Mouse (Mus musculus) frontal cortex, postnatal 36 days (tissue): ENCODE measurements around the gene Elmo3.

Experiments
- DNase-seq, 2 experiments: peaks; one replicate each; pipeline ENCODE4 v3.0.0; 2022; ENCODE audit warnings: low spot score in 2 of 2

Elmo3 gene

DNA sequence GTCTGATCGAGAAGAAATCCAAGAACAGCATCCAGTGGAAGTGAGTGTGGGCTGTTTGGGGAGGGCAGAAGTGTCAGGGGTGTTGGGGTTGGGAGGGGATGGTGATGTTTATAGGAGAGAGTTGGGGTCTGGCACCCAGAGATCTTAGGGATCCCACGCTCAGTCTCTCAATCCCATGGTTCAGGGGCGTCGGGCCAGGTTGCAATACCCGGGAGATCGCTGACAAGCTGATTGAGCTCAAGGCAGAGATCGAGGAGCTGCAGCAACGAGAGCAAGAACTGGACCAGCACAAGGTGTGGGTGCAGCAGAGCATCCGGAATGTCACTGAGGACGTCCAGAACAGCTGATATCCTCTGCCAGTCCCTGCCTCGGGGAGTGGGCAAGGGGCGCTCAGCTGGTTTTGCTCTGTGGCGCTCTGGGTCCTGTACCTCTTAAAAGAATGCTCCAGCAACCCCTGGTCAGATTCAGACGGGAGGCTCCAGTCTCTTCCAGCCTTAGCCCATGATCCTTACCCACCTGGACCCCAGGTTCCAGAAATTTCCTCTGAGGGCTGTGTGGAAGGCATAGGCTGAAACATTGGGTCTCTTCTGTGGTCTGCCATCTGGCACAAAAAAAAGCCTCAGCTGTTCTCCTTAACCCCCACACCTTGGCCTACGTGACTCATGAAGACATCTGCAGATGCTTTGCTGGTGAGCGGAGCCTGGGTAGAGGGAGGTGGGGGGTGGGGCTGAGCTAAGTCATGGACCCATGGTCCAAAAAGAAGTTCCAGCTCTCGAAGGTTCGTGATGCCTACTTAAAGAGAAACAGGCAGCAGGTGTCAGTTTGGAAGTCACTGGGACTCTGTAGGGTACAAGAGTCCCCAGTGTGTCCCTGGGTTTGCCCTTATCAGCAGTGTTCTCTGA, 6.8 kb upstream of the Elmo3 start:
- DNase-seq: no peak

DNA sequence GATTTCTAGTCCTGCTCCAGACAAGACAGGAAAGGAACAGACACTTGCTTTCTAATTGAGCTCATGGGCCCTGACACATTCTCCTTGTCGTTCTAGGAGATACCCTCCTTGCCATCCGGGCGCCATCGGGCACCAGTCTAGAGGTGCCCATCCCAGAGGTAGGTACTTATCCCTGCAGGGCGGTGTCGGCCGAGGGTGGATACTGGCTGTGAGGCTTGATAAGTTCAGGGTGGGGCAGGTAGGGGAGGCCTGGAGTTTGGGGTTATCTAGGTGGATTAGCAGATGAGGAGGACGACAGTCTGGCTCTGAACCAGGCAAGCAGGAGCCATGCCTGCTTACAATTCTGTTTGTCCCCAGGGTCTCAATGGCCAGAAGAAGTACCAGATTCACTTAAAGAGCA, 5.4 kb upstream of the Elmo3 start:
- no peak for DNase-seq

DNA sequence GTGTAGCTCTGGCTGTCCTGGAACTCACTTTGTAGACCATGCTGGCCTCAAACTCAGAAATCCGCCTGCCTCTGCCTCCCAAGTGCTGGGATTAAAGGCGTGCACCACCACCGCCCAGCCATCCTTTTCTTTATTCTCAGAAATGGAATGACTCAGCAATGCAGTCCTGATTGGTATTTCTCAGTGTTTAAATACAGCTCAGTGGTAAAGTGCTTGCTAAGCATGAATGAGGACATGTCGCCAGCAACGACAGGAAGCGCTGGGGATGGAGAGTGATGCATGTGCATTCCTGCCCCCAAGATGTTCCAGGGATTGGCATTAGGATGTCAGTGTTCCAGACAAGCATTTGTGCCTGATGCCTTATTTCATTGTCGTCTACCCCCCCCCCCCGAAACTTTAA, 2.0 kb upstream of the Elmo3 start:
- DNase-seq: no peak

DNA sequence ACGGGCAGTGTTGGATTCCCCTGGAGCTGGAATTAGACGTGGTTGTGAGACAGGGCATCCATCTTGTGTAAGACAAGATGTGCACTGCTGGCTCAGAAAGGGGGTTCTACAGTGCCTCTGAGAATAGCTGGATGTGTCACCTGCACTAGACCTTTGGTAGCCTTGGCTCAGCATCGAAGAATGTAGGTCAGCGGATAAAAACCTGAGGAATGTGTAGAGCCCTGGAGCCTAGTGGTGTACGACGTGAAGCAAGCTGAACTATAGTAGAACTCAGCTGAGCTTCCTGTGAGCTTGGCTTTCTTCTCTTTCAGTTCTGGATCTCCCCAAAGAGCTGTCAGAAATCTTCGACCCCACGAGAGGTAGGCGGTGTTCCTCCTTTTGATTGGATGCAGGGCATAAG, 1.5 kb upstream of the Elmo3 start:
- no peak for DNase-seq

DNA sequence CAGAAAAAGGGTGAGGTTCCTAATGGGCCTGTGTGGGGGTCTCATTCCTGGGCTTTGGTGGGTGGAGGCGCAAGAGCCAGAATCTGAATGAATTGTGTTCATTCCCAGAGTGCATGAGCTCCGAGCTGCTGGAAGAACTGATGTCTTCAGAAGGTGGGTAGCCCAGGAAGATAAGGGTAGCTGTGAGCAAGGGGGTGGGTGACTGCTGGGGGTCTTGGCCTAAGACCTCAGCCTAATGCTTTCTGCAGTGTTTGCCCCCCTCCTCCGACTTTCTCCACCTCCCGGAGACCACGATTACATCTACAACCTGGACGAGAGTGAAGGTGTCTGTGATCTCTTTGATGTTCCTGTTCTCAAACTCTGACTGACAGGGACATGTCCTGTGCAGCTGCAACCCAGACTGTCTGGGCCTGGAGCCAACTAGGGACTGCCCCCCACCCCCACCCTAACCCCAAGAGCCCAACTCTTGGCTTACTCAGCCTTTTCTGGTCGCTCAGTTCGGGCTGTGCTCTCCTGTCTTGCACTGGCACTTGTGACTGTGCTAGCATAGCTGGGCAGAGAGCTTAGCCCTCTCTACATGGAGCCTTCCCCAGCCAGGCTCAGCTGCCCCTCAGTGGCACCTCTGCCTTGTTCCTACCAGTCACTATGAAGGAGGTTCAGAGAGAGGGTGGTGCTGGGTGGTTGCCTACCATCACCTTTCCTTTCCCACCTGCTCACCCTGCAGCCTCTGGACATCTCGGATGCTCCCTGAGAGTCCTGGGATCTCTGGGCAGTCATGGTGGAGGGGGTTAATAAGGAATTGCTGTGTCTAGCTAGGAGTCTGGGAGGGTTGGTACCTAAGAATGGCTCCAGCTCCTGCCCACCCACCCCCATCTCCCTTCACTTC, 833 bp upstream of the Elmo3 start:
- DNase-seq: no peak

DNA sequence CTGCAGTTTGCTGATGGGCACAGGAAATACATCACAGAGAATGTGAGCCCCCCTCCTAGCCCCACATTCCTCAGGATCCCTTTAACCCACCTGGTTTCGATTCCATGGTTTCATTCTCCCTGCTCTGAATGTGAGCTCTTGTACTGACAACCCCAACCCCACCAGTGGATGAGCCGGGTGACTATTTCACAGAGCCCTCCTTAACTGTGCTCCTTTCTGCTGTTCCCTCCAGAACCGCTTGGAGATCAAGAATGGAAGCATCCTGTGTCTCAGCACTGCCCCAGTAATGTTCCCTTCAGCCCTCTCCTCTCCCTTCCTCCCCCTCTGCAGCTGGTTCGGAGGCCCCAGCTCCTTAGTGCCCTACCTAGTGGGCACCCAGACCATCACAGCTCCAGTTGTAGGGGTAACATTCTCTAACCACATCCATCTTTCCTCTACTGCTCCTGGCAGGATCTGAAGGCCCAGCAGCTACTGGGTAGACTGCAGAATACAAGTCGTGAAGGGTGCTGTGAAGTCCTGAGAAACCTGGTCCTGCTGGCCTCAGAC, 818 bp downstream of the Elmo3 start:
- no peak for DNase-seq

DNA sequence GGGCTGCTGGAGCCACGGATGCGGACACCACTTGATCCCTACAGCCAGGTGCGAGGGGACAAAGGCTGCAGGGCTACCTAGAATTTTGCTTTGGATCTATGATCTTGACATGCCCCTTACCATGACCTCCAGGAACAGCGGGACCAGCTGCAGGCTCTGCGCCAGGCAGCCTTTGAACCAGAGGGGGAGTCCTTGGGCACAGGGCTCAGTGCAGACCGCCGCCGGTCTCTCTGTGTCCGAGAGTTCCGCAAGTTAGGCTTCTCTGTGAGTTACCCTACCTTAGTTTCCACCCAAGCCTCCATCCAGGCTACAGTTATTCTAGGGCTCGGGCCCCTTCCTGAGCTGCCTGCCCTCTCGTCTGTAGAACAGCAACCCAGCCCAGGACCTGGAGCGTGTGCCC, 2.3 kb downstream of the Elmo3 start:
- no peak for DNase-seq

DNA sequence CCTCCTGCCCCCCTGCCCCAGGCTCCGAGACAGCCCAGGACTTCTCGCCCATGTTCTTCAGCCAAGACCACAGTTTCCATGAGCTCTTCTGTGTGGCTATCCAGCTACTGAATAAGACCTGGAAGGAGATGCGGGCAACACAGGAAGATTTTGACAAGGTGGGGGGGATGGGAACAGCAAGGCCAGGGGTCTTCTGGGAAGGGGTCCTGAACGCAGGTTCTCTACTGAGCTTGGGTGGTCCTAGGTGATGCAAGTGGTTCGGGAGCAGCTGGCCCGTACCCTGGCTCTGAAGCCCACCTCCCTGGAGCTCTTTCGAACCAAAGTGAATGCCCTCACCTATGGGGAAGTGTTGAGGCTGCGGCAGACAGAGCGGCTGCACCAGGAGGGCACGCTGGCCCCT, 3.0 kb downstream of the Elmo3 start:
- DNase-seq: no peak

DNA sequence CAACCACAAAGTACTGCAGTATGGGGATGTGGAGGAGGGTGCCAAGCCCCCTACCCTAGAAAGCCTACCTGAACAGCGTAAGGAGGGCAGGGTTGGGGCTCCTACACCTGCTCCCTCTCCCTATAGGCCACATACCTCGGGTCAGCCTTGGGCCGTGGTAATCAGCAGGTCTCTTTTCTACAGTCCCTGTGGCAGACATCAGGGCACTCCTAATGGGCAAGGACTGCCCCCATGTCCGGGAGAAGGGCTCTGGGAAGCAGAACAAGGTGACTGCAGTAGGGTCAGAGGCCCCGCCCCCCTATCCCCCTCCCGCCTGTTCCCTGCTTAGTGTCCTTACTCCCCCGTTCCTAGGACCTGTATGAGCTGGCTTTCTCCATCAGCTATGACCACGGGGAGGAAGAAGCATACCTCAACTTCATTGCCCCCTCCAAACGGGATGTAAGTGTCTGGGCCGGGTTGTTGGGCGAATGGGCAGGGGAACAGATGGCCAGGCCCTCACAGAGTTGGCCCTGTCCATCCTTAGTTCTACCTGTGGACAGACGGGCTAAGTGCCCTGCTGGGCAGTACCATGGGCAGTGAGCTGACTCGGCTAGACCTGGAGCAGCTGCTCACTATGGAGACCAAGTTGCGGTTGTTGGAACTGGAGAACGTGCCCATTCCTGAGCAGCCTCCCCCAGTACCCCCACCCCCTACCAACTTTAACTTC, 3.9 kb downstream of the Elmo3 start:
- DNase-seq: no peak

DNA sequence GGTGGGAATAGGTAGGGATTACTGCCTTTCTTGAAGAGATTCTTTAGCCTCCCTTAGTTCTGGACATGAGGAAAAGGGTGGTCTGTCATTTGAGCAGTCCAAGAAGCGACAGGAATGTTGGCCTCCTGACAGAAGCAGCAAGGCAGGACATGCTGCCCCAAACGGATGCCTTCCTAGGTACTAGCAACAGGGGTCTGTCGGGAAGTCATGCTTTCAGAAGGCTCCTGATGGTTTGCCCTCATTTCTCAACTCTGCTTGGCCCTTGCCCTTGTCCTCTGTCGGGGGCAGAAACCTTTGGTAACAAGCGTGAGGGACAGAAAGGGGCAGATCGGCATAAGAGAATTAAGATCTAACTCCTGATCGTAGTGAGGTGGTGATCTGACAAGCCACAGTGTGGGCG, 4.7 kb downstream of the Elmo3 start:
- no peak for DNase-seq

DNA sequence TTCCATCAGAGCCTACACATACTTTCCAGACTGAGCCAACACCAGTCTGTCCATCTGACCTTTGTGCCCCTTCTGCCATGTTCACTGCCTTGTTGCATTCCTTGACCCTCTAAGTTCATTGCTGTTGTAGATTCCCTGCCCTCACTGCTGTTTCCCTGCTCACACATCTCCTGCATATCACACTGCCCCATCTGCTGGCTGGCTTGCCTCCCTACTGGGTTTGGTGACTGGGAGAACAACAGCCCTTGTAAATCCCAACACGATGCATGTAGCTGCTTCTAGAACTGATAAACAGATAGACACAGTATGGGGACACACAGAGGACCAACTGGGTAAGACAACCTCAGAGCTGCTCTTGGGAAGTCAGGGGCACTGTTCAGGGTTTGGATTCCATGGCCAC, 6.3 kb downstream of the Elmo3 start:
- DNase-seq: no peak

DNA sequence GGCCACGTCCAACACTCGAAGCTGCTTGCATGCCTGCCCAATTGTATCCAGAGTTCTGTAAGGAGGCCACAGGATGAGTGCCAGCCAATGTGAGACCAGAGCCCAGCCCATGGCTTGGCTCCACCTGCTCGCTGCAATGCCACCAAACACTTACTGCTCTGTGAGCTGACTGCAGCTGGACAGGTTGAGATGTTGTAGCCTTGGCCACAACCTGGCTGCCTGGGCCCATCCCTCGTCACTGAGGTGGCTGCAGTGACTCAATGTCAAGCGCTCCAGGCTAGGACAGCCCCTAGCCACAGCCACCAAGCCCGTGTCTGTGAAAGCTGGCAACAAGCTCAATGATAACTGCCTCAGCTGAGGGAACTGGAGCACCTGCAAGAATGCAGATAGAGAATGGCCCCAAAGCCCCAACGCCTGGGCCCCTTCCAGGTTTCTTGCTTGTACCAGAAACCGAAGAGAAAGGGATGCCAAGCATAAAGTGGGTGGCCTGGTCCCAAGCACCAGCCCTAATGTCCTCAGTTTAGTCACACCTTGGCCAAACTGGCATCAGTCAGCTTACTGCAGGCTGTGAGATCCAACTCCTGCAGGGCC, 7.6 kb downstream of the Elmo3 start:
- no peak for DNase-seq

DNA sequence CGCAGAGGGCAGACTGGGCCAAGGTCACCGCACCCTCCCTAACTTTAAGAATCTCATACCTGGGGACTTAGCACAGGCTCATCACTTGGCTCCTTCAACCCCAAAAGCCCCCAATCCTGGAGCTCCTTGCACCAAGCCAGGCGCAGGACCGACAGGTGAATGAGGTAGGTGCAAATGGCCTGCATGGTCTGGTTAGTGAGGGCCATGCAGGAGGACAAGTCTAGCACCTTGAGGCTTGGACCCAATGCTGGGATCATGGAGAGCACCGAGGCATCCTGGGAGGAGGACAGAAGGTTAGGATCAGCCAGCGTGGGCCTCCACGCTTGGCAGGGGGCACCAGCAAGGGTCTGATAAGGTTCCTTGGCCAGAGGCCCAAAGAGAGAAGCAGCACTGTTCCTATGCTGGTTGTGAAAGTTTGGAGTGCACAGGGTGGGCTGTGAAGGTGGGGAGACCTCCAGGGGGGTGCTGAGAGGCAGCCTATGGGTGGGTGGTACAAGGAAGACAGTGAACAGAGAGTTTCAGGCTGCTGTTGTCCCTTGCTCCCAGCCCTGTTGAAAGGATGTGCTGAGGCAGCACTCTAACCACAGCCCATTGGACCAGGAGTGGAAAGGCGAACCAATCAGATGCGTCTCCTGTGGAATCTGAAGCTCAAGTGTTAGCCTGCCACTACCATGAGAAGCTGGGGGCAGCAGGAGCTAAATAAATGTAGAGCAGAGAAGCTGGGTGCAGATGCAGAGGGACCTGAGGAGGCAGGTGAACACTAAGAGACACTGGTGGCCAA, 8.4 kb downstream of the Elmo3 start:
- DNase-seq: no peak

DNA sequence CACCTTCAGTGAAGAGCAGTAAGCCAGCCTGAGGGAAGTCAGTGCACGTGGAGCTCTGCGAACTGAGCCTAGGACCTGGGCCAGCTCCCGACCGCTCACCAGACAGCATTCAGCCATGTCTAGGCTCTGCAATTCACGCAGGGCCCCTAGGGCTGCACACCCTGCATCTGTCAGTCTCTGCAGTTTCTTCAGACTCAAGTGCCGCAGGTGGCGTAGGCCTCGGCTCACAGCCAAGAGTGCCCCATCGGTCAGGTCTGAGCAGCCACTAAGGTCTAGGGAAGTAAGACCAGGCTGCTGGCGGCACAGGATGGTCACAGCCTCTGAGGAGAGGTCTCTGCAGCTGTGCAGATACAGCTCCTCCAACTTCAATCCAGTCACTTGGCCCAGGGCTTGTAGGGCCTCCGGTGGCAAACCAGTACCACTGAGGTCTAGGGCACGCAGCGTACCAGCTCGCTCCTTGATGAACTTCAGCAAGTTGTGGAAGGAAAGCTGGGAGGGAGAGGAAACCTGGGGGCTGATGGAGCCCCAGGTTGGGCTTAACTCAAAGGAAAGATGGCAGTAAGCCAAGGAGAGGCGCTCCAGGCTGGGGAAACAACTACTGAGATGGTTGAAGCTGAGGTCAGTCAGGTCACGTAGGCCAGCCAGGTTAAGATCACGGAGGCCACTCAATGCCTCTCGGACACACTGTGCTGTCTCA, 9.8 kb downstream of the Elmo3 start:
- DNase-seq: no peak

DNA sequence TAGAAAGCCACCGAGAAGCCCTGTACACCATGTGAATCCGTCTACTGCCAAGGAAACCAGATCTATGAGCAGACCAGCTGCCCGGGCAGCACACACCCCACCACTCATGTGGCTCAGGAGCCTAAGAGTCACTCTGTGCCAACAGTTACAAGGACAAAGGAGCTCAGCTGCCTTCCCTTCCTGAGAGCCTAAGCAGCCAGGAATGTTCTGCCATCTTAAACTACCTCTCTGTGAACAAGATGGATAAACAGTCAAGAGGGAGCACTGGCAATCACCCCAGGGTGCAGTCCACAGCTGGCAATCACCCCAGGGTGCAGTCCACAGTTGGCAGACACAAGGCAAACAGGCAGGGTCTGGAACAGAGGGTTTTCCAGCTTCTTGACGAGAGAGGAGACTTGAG, 12.5 kb downstream of the Elmo3 start:
- DNase-seq: no peak

DNA sequence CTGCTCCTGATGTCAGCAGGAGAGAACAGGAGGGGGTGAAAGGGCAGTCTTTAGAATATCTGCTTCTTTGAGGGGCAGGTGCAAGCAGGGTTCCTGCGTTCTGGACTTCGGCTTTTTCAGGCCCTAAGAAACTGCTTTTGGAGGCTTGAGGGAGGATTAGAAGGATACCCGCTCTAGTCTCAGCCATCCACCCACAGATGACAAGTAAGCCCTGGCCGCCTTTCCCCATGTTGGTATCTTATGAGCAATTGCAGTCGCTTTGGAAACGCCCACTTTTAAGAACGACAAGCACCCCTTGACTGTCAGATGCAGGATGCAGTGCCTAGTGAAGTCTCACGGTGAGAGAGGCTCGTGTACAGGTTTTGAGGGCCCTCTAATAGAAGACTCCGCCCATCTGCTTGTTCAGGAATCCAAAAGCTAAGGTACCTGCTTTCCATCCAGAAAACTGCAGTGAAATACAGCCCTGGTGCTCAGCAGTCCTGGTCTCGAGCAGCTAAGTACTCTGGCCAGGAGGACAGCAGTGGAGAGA, 13.3 kb downstream of the Elmo3 start:
- DNase-seq: no peak

DNA sequence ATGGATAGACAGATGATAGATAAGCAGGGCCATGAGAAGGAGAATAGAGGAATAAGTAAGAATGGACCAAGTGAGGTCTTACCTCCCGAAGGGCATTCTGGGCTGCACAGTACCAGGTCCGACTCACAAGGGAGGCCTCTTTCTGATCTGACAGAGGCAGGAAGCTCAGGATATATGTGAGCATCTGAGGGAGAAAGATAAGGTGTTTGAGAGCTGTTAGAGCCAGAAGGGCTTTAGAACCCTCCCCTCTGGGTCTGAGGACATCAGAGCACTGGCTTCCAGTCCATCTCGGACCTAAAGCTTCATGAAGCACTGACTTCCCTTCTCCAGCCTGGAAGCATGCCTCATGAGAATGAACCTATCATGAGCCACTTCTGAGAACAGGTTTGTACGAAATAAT, 17.8 kb downstream of the Elmo3 start:
- no peak for DNase-seq

DNA sequence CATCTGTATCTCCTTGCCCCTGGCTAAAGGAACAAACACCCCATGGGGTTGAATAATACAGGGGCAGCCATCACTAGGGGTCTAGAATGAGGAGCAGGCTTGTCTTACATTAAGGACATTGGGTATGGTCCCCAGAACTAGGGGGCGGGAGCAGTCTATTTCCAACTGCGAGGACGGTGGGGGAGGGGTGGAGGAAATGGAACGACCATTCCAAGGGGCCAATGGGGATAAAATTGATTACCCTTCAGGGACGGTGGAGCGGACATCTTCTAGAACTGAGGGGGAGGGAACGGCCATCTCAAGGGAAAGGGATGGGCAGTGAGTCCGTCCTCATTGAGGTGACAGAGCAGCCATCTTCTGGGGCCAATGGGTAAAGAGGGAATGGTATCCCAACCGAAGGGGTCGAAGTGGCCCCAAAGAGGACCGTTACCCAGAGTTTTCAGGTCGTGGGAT, 20.3 kb downstream of the Elmo3 start:
- no peak for DNase-seq

DNA sequence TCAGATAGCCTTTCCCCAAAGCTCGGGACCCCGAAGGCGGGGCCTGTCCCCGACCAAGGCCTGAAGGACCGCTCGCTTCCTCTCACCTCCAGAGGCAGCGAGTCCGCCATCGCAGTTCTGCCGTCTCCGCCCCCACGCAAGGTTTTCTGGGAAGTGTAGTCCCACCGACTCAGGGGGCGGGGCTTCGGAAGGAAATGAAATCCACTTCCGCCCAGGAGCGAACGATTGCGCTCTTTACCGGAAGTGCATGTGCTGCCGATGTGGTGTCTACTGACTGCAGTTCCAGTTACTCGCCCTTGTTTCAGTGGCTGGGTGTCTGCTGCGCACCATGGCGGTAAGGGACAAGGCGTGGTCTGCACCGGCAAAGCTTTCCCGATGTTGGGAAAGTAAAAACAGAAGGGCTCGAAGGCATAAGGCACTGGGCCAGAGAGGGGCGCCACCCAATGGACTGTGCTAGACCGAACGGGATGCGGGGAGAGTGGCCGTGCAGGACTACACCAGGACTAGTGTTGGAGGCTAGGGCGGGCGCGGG, 20.8 kb downstream of the Elmo3 start, which contains the start of the genes Lrrc29 and Tmem208:
Gene Lrrc29 (minus strand): TSS at position 138 of the 532 bp plus-strand sequence.
Gene Tmem208 (plus strand): TSS at position 214 of the 532 bp plus-strand sequence.
- DNase-seq: peak; percentile 95 to 97
